Mouse (Mus musculus) erythroblast, adult 5-6 weeks (primary cell): ENCODE results near the gene Gm10718. TPM values are rescaled to one million over a fixed set of nuclear protein-coding genes. Genes with fewer than 3 reads are reported as not detected.
"Not testable (repeated sequence)": the region's sequence is repeated elsewhere in the genome, so short reads cannot be mapped to it uniquely, and the experiment has no call there.

Experiments used
- ATAC-seq: replicated peaks from 2 replicates; pipeline ENCODE4 v1.8.0; 2016; ENCODE audit warnings: moderate number of reproducible peaks, mild to moderate bottlenecking, moderate TSS enrichment, inconsistent platforms; ENCODE audit not compliant: poor library complexity, low FRiP score, severe bottlenecking
- total RNA-seq, 2 experiments: library from RNA; stranded (forward) in 1 of 2; stranded (reverse) in 1 of 2; fragments of 150-400 nt in 1 of 2; fragments of 200-764, 138-1000 nt in 1 of 2; gene quantifications; 2 replicates each; pipeline versions ENCODE4 v1.2.3 to v1.2.4; 2015 to 2017; ENCODE audit warnings: low replicate concordance in 2 of 2

The Gm10718 gene
- total RNA-seq (2015; ENCODE audit: low replicate concordance) (5.4 and 26.3 TPM in 2 replicates), total RNA-seq (2017; ENCODE audit: low replicate concordance) (27.9 and 81.7 TPM in 2 replicates)

GRCm38 (mm10) chr9:3023312-3023984 lies at the start of gene Gm10718:
Gene Gm10718 (plus strand): TSS chr9:3023547.
- ATAC-seq: not testable (repeated sequence)

DNA sequence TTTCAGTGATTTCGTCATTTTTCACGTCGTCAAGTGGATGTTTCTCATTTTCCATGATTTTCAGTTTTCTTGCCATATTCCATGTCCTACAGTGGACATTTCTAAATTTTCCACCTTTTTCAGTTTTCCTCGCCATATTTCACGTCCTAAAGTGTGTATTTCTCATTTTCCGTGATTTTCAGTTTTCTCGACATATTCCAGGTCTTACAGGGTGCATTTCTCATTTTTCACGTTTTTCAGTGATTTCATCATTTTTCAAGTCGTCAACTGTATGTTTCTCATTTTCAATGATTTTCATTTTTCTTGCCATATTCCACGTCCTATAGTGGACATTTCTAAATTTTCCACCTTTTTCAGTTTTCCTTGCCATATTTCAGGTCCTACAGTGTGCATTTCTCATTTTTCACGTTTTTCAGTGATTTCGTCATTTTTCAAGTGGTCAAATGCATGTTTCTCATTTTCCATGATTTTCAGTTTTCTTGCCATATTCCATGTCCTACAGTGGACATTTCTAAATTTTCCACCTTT lies 22.8 kb upstream of the Gm10718 start, which contains the start of gene Gm10722:
TSS of gene Gm10722 (plus strand) at position 478 of the 528 bp plus-strand sequence.
- ATAC-seq: not testable (repeated sequence)

- ATAC-seq: not testable (repeated sequence)
Measured at GRCm38 (mm10) chr9:3001006-3001405, 22.3 kb upstream of the Gm10718 start.

GRCm38 (mm10) chr9:3001948-3002659 lies 21.2 kb upstream of the Gm10718 start:
- 0 out of 2 replicates have a peak, but pooled peaks have one; percentile 55 for ATAC-seq

GRCm38 (mm10) chr9:3002794-3003396 lies 20.5 kb upstream of the Gm10718 start, which contains the start of gene Gm11168:
Gene Gm11168 (plus strand): TSS chr9:3003346.
- not testable (repeated sequence) for ATAC-seq

DNA sequence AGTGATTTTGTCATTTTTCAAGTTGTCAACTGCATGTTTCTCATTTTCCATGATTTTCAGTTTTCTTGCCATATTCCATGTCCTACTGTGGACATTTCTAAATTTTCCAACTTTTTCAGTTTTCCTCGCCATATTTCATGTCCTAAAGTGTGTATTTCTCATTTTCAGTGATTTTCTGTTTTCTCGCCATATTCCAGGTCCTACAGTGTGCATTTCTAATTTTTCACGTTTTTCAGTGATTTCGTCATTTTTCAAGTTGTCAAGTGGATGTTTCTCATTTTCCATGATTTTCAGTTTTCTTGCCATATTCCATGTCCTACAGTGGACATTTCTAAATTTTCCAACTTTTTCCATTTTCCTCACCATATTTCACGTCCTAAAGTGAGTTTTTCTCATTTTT lies 17.2 kb upstream of the Gm10718 start:
- peak; percentile 55 for ATAC-seq

DNA sequence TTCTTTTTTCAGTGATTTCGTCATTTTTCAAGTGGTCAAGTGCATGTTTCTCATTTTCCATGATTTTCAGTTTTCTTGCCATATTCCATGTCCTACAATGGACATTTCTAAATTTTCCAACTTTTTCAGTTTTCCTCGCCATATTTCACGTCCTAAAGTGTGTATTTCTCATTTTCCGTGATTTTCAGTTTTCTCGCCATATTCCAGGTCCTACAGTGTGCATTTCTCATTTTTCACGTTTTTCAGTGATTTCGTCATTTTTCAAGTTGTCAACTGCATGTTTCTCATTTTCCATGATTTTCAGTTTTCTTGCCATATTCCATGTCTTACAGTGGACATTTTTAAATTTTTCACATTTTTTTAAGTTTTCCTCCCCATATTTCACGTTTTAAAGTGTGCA lies 16.7 kb upstream of the Gm10718 start:
- ATAC-seq: not testable (repeated sequence)

DNA sequence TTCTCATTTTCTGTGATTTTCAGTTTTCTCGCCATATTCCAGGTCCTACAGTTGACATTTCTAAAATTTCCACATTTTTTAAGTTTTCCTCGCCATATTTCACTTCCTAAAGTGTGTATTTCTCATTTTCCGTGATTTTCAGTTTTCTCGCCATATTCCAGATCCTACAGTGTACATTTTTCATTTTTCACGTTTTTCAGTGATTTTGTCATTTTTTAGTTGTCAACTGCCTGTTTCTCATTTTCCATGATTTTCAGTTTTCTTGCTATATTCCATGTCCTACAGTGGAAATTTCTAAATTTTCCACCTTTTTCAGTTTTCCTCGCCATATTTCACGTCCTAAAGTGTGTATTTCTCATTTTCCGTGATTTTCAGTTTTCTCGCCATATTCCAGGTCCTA lies 16.1 kb upstream of the Gm10718 start:
- peak; percentile 34; the same call in 1 of the 2 replicates for ATAC-seq

- peak; percentile 44 for ATAC-seq
Measured at GRCm38 (mm10) chr9:3009331-3009730, 14.0 kb upstream of the Gm10718 start.

DNA sequence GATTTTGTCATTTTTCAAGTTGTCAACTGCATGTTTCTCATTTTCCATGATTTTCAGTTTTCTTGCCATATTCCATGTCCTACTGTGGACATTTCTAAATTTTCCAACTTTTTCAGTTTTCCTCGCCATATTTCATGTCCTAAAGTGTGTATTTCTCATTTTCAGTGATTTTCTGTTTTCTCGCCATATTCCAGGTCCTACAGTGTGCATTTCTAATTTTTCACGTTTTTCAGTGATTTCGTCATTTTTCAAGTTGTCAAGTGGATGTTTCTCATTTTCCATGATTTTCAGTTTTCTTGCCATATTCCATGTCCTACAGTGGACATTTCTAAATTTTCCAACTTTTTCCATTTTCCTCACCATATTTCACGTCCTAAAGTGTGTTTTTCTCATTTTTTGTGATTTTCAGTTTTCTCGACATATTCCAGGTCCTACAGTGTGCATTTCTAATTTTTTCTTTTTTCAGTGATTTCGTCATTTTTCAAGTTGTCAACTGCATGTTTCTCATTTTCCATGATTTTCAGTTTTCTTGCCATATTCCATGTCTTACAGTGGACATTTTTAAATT lies 11.2 kb upstream of the Gm10718 start:
- ATAC-seq: peak; percentile 58

GRCm38 (mm10) chr9:3012733-3013279 lies 10.5 kb upstream of the Gm10718 start, which contains the start of gene Gm10721:
Gene Gm10721 (plus strand): TSS chr9:3013140.
- ATAC-seq: peak; percentile 53

- not testable (repeated sequence) for ATAC-seq
Measured at GRCm38 (mm10) chr9:3015354-3015753, 8.0 kb upstream of the Gm10718 start, which contains the start of gene Gm10720. Gene Gm10720 (plus strand): TSS chr9:3015654.

DNA sequence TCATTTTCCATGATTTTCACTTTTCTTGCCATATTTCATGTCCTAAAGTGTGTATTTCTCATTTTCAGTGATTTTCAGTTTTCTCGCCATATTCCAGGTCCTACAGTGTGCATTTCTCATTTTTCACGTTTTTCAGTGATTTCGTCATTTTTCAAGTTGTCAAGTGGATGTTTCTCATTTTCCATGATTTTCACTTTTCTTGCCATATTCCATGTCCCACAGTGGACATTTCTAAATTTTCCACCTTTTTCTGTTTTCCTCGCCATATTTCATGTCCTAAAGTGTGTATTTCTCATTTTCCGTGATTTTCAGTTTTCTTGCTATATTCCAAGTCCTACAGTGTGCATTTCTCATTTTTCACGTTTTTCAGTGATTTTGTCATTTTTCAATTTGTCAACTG lies 7.5 kb upstream of the Gm10718 start:
- not testable (repeated sequence) for ATAC-seq

- not testable (repeated sequence) for ATAC-seq
Measured at GRCm38 (mm10) chr9:3017108-3017507, 6.2 kb upstream of the Gm10718 start, which contains the start of gene Gm10719. Gene Gm10719 (plus strand): TSS chr9:3017408.

DNA sequence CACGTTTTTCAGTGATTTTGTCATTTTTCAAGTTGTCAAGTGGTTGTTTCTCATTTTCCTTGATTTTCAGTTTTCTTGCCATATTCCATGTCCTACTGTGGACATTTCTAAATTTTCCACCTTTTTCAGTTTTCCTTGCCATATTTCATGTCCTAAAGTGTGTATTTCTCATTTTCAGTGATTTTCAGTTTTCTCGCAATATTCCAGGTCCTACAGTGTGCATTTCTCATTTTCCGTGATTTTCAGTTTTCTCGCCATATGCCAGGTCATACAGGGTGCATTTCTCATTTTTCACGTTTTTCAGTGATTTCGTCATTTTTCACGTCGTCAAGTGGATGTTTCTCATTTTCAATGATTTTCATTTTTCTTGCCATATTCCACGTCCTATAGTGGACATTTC lies 4.4 kb upstream of the Gm10718 start:
- ATAC-seq: not testable (repeated sequence)

GRCm38 (mm10) chr9:3019835-3020727 lies 3.3 kb upstream of the Gm10718 start:
- peak; percentile 57 for ATAC-seq

GRCm38 (mm10) chr9:3022316-3023008 lies 885 bp upstream of the Gm10718 start:
- ATAC-seq: not testable (repeated sequence)
